Mouse (Mus musculus): ENCODE data around the gene Slc35f3. TPM values are rescaled to one million over a fixed set of nuclear protein-coding genes. Genes with fewer than 3 reads are reported as not detected.

Slc35f3 gene
- polyA plus RNA-seq, 1 experiment: not detected

GRCm38 (mm10) chr8:126357946-126358345, 59.6 kb downstream of the Slc35f3 start:
- Histone ChIP-seq H3K36me3 (replicated peaks; ENCODE audit: low read length) (no peaks in the 10 kb centered on the region), H3K27me3 (replicated peaks) (peaks cover 10% of the 10 kb centered on the region), H3K4me3 (replicated peaks) (no peak overlapping the region), H3K4me1 (no peaks in the 10 kb centered on the region; the same call in 1 of the 2 replicates), H3K9me3 (peaks cover 7% of the 10 kb centered on the region; the same call in 1 of the 2 replicates)
- TF ChIP-seq FLI1 (IDR thresholded peaks at IDR 0.05; ENCODE audit: low read length): no peak
- no peak for TF ChIP-seq GATA1 (IDR thresholded peaks at IDR 0.05; ENCODE audit: borderline replicate concordance, low read length)

- H3K36me3 ChIP-seq (replicated peaks; ENCODE audit: low read length): no peaks in the 10 kb centered on the region
- no peaks in the 10 kb centered on the region; the same call in 1 of the 2 replicates for H3K4me1 ChIP-seq
- peaks cover 7% of the 10 kb centered on the region; the same call in 1 of the 2 replicates for H3K9me3 ChIP-seq
- no peak overlapping the region for H3K4me3 ChIP-seq (replicated peaks)
- TF ChIP-seq GATA1 (IDR thresholded peaks at IDR 0.05; ENCODE audit: borderline replicate concordance, low read length) (no peak), FLI1 (IDR thresholded peaks at IDR 0.05; ENCODE audit: low read length) (no peak)
- H3K27me3 ChIP-seq (replicated peaks): peaks cover 13% of the 10 kb centered on the region
These were observed 60.9 kb downstream of the Slc35f3 start for GRCm38 (mm10) chr8:126359296-126359695.

DNA sequence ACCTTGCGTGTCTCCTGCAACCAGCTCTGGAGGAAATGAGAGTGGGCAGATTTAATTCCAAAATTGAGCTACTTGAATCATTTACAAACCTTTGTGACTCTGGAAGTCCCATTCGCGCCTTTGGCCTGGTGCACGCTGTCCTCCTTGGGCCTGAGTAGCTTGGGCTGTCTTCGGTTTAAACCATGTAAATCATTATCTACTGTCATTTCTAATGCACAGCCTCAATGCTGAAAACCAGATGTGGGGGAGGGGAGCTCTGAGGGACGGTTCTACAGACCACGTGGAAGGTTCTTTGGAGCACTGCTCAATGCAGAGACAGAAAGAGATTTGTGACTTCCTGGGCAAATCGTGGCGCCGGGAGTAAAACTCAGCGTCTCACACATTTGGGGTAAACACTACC, 61.7 kb downstream of the Slc35f3 start:
- H3K9me3 ChIP-seq: peaks cover 7% of the 10 kb centered on the region; the same call in 1 of the 2 replicates
- H3K4me1 ChIP-seq: no peaks in the 10 kb centered on the region; the same call in 1 of the 2 replicates
- no peaks in the 10 kb centered on the region for H3K36me3 ChIP-seq (replicated peaks; ENCODE audit: low read length)
- H3K4me3 ChIP-seq (replicated peaks): no peak overlapping the region
- H3K27me3 ChIP-seq (replicated peaks): peaks cover 15% of the 10 kb centered on the region
- no peak for TF ChIP-seq GATA1 (IDR thresholded peaks at IDR 0.05; ENCODE audit: borderline replicate concordance, low read length)
- no peak for TF ChIP-seq FLI1 (IDR thresholded peaks at IDR 0.05; ENCODE audit: low read length)

DNA sequence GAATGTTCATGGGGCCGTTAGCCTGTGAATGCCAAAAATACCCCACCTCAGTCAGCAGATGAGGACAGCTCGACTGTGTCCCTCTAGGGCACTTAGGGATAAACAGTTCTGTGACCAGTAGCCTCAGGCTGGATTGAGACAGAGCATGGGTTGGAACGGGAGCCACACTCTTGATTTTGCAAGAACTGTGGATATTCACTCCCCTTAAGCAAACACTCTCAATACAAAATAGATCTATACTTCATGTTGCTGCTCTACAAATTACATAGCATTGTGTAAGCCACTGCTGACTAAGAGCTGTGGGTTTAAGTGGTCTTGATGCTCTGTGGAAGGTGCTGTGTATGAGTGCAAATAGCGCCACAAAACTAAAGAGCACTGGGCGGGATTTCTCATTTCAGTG, 62.3 kb downstream of the Slc35f3 start:
- H3K4me1 ChIP-seq: no peaks in the 10 kb centered on the region; the same call in 1 of the 2 replicates
- no peak overlapping the region for H3K4me3 ChIP-seq (replicated peaks)
- peaks cover 7% of the 10 kb centered on the region; the same call in 1 of the 2 replicates for H3K9me3 ChIP-seq
- no peak for TF ChIP-seq GATA1 (IDR thresholded peaks at IDR 0.05; ENCODE audit: borderline replicate concordance, low read length)
- TF ChIP-seq FLI1 (IDR thresholded peaks at IDR 0.05; ENCODE audit: low read length): no peak
- H3K27me3 ChIP-seq (replicated peaks): peaks cover 15% of the 10 kb centered on the region
- no peaks in the 10 kb centered on the region for H3K36me3 ChIP-seq (replicated peaks; ENCODE audit: low read length)

DNA sequence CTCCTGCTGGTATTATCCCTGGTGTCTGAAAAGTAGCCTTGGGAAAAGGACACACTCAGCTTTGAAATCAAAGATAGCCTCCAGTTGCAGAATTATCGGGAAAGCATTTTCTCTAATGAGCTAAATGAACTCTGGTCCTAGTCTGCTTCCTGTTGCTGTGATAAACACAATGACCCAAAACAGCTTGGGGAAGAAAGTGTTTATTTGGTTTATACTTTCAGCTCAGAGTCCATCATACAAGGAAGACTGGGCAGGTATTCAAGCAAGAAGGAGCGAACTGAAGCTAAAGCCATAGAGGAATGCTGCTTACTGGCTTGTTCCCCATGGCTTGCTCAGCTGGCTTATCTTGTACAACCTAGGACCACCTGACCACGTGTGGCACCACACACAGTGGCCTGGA, 67.9 kb downstream of the Slc35f3 start:
- Histone ChIP-seq H3K27me3 (replicated peaks) (peaks cover 16% of the 10 kb centered on the region), H3K36me3 (replicated peaks; ENCODE audit: low read length) (no peaks in the 10 kb centered on the region), H3K9me3 (no peaks in the 10 kb centered on the region), H3K4me3 (replicated peaks) (no peak overlapping the region), H3K4me1 (no peaks in the 10 kb centered on the region; the same call in 1 of the 2 replicates)
- TF ChIP-seq FLI1 (IDR thresholded peaks at IDR 0.05; ENCODE audit: low read length) (no peak), GATA1 (IDR thresholded peaks at IDR 0.05; ENCODE audit: borderline replicate concordance, low read length) (no peak)

DNA sequence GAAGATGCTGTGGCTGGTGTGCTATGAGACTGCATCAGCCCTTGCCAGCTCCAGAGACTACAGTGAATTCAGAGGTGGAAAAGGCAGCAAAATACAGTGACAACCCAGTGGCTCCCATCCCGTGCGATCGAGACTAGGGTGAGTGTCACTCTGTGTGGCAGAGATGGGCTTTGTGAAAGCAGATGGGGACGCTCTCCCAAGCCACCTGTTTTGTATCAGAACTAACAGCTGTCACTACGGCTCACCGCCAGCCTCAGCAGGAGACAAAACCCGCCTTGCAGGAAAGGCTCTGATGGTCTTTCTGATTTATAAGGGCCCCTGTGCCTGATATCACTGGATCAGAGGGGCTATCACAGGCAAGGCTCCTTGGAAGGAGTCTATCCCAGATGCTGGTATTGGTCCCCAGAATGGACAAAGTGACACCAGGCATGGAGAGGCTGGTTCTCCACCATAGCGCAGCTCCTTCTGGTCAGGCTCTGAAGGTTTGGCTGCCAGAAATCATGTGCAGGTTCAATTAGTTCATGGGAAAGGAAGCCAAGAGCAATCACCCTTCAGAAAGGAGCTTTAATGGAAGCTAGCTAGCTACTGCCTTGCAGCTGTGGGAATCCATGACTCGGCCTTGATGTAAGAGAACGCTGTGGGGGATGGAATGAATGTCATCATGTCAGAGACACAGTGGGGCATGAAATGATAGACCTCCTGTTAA, 70.1 kb downstream of the Slc35f3 start:
- H3K36me3 ChIP-seq (replicated peaks; ENCODE audit: low read length): no peaks in the 10 kb centered on the region
- no peaks in the 10 kb centered on the region for H3K9me3 ChIP-seq
- no peaks in the 10 kb centered on the region for H3K4me1 ChIP-seq
- peaks cover 7% of the 10 kb centered on the region for H3K27me3 ChIP-seq (replicated peaks)
- no peak for TF ChIP-seq FLI1 (IDR thresholded peaks at IDR 0.05; ENCODE audit: low read length)
- TF ChIP-seq GATA1 (IDR thresholded peaks at IDR 0.05; ENCODE audit: borderline replicate concordance, low read length): no peak
- no peak overlapping the region for H3K4me3 ChIP-seq (replicated peaks)

DNA sequence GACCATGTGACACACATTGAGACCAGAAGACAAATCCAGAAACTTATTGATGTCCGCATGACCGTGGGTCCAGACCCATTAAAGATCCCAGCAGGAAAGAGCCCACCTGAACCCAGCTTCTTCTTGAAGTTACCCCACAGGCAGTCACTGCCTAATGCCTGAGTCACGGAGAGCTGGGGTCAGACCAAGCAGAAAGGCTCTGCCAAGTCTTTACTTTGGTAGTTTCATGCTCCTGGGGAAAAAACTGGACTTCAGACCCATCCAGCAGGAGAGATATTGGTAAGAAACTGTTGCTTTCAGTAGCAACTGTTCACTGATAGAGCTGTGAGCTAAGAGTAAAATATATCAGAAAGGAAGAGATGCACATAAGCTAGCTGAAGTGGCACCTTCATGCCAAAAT, 73.5 kb downstream of the Slc35f3 start:
- Histone ChIP-seq H3K27me3 (replicated peaks) (peaks cover 11% of the 10 kb centered on the region), H3K4me1 (peaks cover 4% of the 10 kb centered on the region; the same call in 1 of the 2 replicates), H3K36me3 (replicated peaks; ENCODE audit: low read length) (no peaks in the 10 kb centered on the region), H3K4me3 (replicated peaks) (no peak overlapping the region), H3K9me3 (no peaks in the 10 kb centered on the region)
- TF ChIP-seq FLI1 (IDR thresholded peaks at IDR 0.05; ENCODE audit: low read length): no peak
- no peak for TF ChIP-seq GATA1 (IDR thresholded peaks at IDR 0.05; ENCODE audit: borderline replicate concordance, low read length)

DNA sequence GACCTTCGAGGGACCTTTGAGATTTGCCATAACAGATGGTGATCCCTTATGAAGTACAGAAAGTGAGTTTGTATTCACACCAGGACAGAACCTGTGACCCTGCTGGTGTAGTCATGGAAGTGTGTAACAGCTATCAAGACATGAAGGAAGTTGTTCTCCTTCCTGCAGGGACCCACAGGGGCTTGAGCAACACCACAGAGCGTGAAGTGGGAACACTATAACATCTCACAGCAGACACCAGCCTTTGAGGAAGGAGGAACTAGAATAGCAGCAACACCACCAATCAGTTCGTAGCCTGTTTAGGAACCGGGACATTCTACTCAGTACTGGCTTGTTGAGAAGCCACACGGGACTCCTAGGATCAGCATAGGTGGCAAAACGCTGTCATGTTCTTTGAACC, 81.2 kb downstream of the Slc35f3 start:
- H3K9me3 ChIP-seq: no peaks in the 10 kb centered on the region
- H3K4me1 ChIP-seq: peaks cover 5% of the 10 kb centered on the region; the same call in 1 of the 2 replicates

DNA sequence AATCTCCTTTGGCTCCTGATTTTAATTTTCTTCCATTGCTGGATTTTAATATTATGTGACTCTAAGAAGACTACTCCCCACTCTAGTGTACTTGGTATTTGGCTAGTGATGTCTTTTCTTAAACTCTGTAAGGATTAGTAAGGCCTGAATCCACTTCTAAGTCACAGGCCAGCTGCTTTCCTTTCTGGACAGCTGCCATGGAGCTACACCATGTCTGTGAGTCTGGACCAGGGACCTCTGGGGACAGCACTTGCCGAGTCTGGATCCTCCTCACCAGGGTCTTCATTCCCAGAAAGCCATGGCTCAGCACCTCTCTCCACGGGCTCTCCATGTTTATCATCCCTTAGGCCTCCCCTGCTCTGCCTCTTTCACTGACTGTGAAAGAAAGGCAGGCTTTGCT, 81.8 kb downstream of the Slc35f3 start:
- Histone ChIP-seq H3K9me3 (no peaks in the 10 kb centered on the region), H3K27me3 (replicated peaks) (peaks cover 20% of the 10 kb centered on the region), H3K4me1 (peaks cover 5% of the 10 kb centered on the region; the same call in 1 of the 2 replicates), H3K36me3 (replicated peaks; ENCODE audit: low read length) (no peaks in the 10 kb centered on the region), H3K4me3 (replicated peaks) (no peak overlapping the region)
- TF ChIP-seq FLI1 (IDR thresholded peaks at IDR 0.05; ENCODE audit: low read length) (no peak), GATA1 (IDR thresholded peaks at IDR 0.05; ENCODE audit: borderline replicate concordance, low read length) (no peak)

More for the DNA sequence above, 81.2 kb downstream of the Slc35f3 start:
- TF ChIP-seq FLI1 (IDR thresholded peaks at IDR 0.05; ENCODE audit: low read length): no peak
- TF ChIP-seq GATA1 (IDR thresholded peaks at IDR 0.05; ENCODE audit: borderline replicate concordance, low read length): no peak
- no peak overlapping the region for H3K4me3 ChIP-seq (replicated peaks)
- H3K36me3 ChIP-seq (replicated peaks; ENCODE audit: low read length): no peaks in the 10 kb centered on the region
- H3K27me3 ChIP-seq (replicated peaks): peaks cover 20% of the 10 kb centered on the region

DNA sequence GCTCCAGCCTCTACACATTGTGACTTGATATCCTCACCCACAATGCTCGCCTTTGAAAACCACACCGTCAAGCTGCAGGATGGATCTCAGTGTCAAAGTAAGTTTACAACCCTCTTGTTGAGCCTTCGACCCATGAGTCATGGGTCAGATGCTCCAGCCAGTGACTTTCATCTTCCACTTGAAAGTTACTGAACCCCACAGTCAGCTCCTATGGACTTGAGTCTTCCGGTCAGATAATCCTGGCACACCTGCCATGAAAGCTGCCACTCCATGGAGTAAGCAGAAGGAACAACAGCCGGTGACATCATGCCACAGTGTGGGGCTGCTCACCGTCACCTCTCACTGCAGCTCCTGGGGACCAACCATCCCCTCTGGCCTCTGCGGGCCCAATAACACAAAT, 82.9 kb downstream of the Slc35f3 start:
- Histone ChIP-seq H3K27me3 (replicated peaks) (peaks cover 18% of the 10 kb centered on the region), H3K9me3 (no peaks in the 10 kb centered on the region), H3K4me1 (peaks cover 5% of the 10 kb centered on the region; the same call in 1 of the 2 replicates), H3K4me3 (replicated peaks) (no peak overlapping the region), H3K36me3 (replicated peaks; ENCODE audit: low read length) (no peaks in the 10 kb centered on the region)
- TF ChIP-seq GATA1 (IDR thresholded peaks at IDR 0.05; ENCODE audit: borderline replicate concordance, low read length): no peak
- TF ChIP-seq FLI1 (IDR thresholded peaks at IDR 0.05; ENCODE audit: low read length): no peak

All from megakaryocyte, embryonic 14.5 days (primary cell).